Comparison of ENCODE assay signal across 9 mouse cellular contexts in the genomic region with DNA sequence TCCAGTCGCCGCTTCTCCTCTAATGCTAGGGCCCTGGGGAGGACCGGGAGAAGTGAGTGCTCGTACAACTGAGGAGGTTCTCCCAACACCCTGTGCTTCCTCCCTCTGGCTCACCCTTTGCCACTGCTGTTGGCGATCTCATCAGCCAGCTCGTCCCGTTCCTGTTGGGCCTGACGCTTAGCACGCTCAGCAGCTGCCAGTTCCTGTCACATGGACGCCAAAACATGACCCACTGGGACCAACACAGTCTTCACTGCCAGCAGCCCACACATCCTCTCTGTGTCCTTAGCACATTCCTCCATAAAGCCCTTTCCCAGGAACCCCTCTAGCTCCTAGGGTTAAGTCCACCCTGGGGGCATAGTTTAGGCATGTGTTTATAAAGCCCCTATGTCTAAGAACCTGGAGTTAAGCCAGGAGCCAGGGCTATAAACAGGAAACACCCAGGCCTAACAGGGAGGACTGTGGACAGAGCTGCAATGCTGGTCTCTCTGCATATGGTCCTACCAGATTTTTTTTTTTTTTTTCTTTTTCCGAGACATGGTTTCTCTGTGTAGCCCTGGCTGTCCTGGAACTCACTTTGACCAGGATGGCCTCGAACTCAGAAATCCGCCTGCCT. TPM values are rescaled to one million over a fixed set of nuclear protein-coding genes. Genes with fewer than 3 reads are reported as not detected.
DNase-seq lines count a peak whose midpoint lies in the region; ATAC-seq and TF ChIP-seq lines count a peak whose summit lies in the region.
"Had no signal": no experiment of that assay in that cellular context is flagged by ENCODE, and none has a peak within 500 bp of the region (broad histone marks: within the 10 kb centered on the region; RNA-seq: fewer than 3 reads in every experiment).

No protein-coding gene starts in this region.

- WGBS in limb, embryonic 14.5 days: 68% methylated on average over 13 of the region's 13 CpGs
- whole genome bisulfite sequencing in hindbrain, embryonic 13.5 days: 86% methylated on average over 13 of the region's 13 CpGs

- H3K9ac ChIP-seq in limb, embryonic 14.5 days (ENCODE audit: low read depth, low read length, severe bottlenecking): no peak overlapping the region
- H3K9ac ChIP-seq in hindbrain, embryonic 13.5 days: no peak overlapping the region
- H3K9ac ChIP-seq: midbrain, embryonic 13.5 days had no signal

- no peak overlapping the region for H3K4me2 ChIP-seq in limb, embryonic 14.5 days (replicated peaks; ENCODE audit: low read depth, low read length, severe bottlenecking)
- H3K4me2 ChIP-seq in hindbrain, embryonic 13.5 days: no peak overlapping the region
- H3K4me2 ChIP-seq: midbrain, embryonic 13.5 days had no signal

- H3ac ChIP-seq in C2C12 (ENCODE audit: control insufficient read depth, insufficient read length, low read depth): peak overlapping the region; percentile 10

- no peak for TF ChIP-seq CTCF in C2C12 (IDR thresholded peaks at IDR 0.05; ENCODE audit: control insufficient read depth, insufficient read depth, insufficient read length)

- H3K79me2 ChIP-seq in C2C12 (ENCODE audit: control insufficient read depth, insufficient read depth): peaks cover 31% of the 10 kb centered on the region

- peak overlapping the region; percentile 52 for H3K27ac ChIP-seq in limb, embryonic 14.5 days (replicated peaks; ENCODE audit: low read depth, low read length)
- H3K27ac ChIP-seq in hindbrain, embryonic 13.5 days: no peak overlapping the region; the same call in 1 of the 2 replicates
- H3K27ac ChIP-seq: midbrain, embryonic 13.5 days had no signal

- DNase-seq in cerebellum, postnatal 14 days: peak; percentile 34 to 56
- no peak for DNase-seq in cerebellum, adult 9-11 months
- DNase-seq in gastrocnemius, postnatal 25 days: peak; percentile 87
- DNase-seq in limb, embryonic 14.5 days (ENCODE audit: low spot score): peak; percentile 75
- no peak for DNase-seq in layer of hippocampus, postnatal 14 days (ENCODE audit: low spot score in 2 of 2)

- H3K36me3 ChIP-seq in C2C12 (ENCODE audit: control insufficient read depth, insufficient read depth): peaks cover 99% of the 10 kb centered on the region
- H3K36me3 ChIP-seq in limb, embryonic 14.5 days (ENCODE audit: control insufficient read depth, insufficient read depth, low read length): peaks cover 92% of the 10 kb centered on the region
- peaks cover 95% of the 10 kb centered on the region for H3K36me3 ChIP-seq in hindbrain, embryonic 13.5 days

- peaks cover 2% of the 10 kb centered on the region for H3K79me3 ChIP-seq in C2C12 (ENCODE audit: low read depth)

- H3K27me3 ChIP-seq in C2C12 (ENCODE audit: control insufficient read depth, insufficient read depth, insufficient read length): no peaks in the 10 kb centered on the region
- no peaks in the 10 kb centered on the region for H3K27me3 ChIP-seq in limb, embryonic 14.5 days (ENCODE audit: control insufficient read depth, insufficient read depth, low read length)
- H3K27me3 ChIP-seq in hindbrain, embryonic 13.5 days: no peaks in the 10 kb centered on the region
- H3K27me3 ChIP-seq: midbrain, embryonic 13.5 days had no signal

- TF ChIP-seq POLR2A in limb, embryonic 14.5 days (IDR thresholded peaks at IDR 0.05; ENCODE audit: borderline replicate concordance, extremely low read depth, insufficient read depth, insufficient read length): no peak

- H3K9me3 ChIP-seq in limb, embryonic 14.5 days (ENCODE audit: control insufficient read depth, low read length): no peaks in the 10 kb centered on the region
- no peaks in the 10 kb centered on the region for H3K9me3 ChIP-seq in hindbrain, embryonic 13.5 days
- H3K9me3 ChIP-seq: midbrain, embryonic 13.5 days had no signal

- H3K4me3 ChIP-seq in C2C12 (ENCODE audit: insufficient read depth, poor library complexity, severe bottlenecking): no peak overlapping the region
- H3K4me3 ChIP-seq in limb, embryonic 14.5 days (replicated peaks; ENCODE audit: low read length): no peak overlapping the region
- H3K4me3 ChIP-seq in hindbrain, embryonic 13.5 days: no peak overlapping the region
- H3K4me3 ChIP-seq: midbrain, embryonic 13.5 days had no signal

- peak; percentile 75 for ATAC-seq in limb, embryonic 14.5 days (ENCODE audit: low FRiP score, low read depth)
- ATAC-seq in megakaryocyte-erythroid progenitor cell, adult 5-6 weeks (replicated peaks; ENCODE audit: low FRiP score, low TSS enrichment, poor library complexity, severe bottlenecking): no peak
- ATAC-seq in hindbrain, embryonic 13.5 days (ENCODE audit: low FRiP score): no peak
- ATAC-seq: midbrain, embryonic 13.5 days had no signal

- no peaks in the 10 kb centered on the region for H3K4me1 ChIP-seq in limb, embryonic 14.5 days (ENCODE audit: control insufficient read depth, insufficient read depth, low read length)
- H3K4me1 ChIP-seq in hindbrain, embryonic 13.5 days (replicated peaks): no peaks in the 10 kb centered on the region
- H3K4me1 ChIP-seq: midbrain, embryonic 13.5 days had no signal

TF ChIP-seq in C2C12, 6 proteins besides CTCF, POLR2A, EP300 and RAD21:
- no peak for TF ChIP-seq CEBPB (IDR thresholded peaks at IDR 0.05; ENCODE audit: low read depth)
- peak; percentile 38 for TF ChIP-seq MYOD1 (IDR thresholded peaks at IDR 0.05; ENCODE audit: control insufficient read depth, insufficient read length, low read depth)

RNA-seq across cellular contexts. Expression of a gene that starts 7.7 kb away (rescaled TPM):
- 0.46 TPM for polyA plus RNA-seq in C2C12 (2012; fragmentation: generic; extraction: Trizol)
- total RNA-seq in gastrocnemius, postnatal 25 days (2021): under 1 TPM in 1 of 2 experiments, not detected in 1; 0.21 TPM
- polyA plus RNA-seq in limb, embryonic 14.5 days (2012; rRNA removed): 0.14 and 0.19 TPM in 2 replicates
- not detected in 2 replicates for polyA plus RNA-seq in limb, embryonic 14.5 days (2014; fragmentation: Nextera tagmentation; extraction: Ambion mirVana)
- 3.8 and 5.5 TPM in 2 replicates for total RNA-seq in megakaryocyte-erythroid progenitor cell, adult 5-6 weeks (2014; fragmentation: Nextera tagmentation)
- 1.4 and 1.6 TPM in 2 replicates for total RNA-seq in megakaryocyte-erythroid progenitor cell, adult 5-6 weeks (2017)
- polyA plus RNA-seq in hindbrain, embryonic 13.5 days (2015; fragmentation: Nextera tagmentation; extraction: Ambion mirVana): 0.06 and 0.16 TPM in 2 replicates
- 1 to 10 TPM in 1 of 2 experiments, under 1 TPM in 1; 0.97 to 1.6 TPM for total RNA-seq in layer of hippocampus, postnatal 14 days (2021)

RNA-seq across cellular contexts. Expression of a gene that starts 35.7 kb away (rescaled TPM):
- polyA plus RNA-seq in C2C12 (2012; fragmentation: generic; extraction: Trizol): 49.1 TPM
- not detected for total RNA-seq in gastrocnemius, postnatal 25 days (2021)
- 0.09 and 0.22 TPM in 2 replicates for polyA plus RNA-seq in limb, embryonic 14.5 days (2012; rRNA removed)
- 0.12 TPM in 1 of 2 replicates, not detected in the other for polyA plus RNA-seq in limb, embryonic 14.5 days (2014; fragmentation: Nextera tagmentation; extraction: Ambion mirVana)
- not detected in 2 replicates for total RNA-seq in megakaryocyte-erythroid progenitor cell, adult 5-6 weeks (2014; fragmentation: Nextera tagmentation)
- total RNA-seq in megakaryocyte-erythroid progenitor cell, adult 5-6 weeks (2017): 0.38 TPM in 1 of 2 replicates, not detected in the other
- polyA plus RNA-seq in hindbrain, embryonic 13.5 days (2015; fragmentation: Nextera tagmentation; extraction: Ambion mirVana): not detected in 2 replicates
- total RNA-seq in layer of hippocampus, postnatal 14 days (2021): not detected
- polyA plus RNA-seq: midbrain, embryonic 13.5 days had no signal

Comparison
In these comparisons a context has a peak if more than half of its experiments do, and no peak if none do; other contexts are left out.
1. DNase-seq: peak in cerebellum, postnatal 14 days (2 of 2), gastrocnemius, postnatal 25 days (single experiment) and limb, embryonic 14.5 days (single experiment); none in cerebellum, adult 9-11 months (single experiment) and layer of hippocampus, postnatal 14 days (0 of 2).